Mouse (Mus musculus) left cerebral cortex, postnatal 14 days (tissue): ENCODE data around the gene Mark2. TPM values are rescaled to one million over a fixed set of nuclear protein-coding genes. Genes with fewer than 3 reads are reported as not detected.

ENCODE experiments used
- DNase-seq, 2 experiments: peaks; one replicate each; pipeline ENCODE4 v3.0.0; 2021 to 2022; ENCODE audit warnings: low spot score in 2 of 2, mixed read lengths in 1 of 2
- intact Hi-C: fragments of 180-260 bp; cut with DNase I; formaldehyde crosslinking; loops from one replicate; pipeline ENCODE4 v1.15.1; 2025
- total RNA-seq, 2 experiments: library from RNA; stranded (reverse); gene quantifications; 2 replicates each; pipeline ENCODE4 v1.2.3; 2021

Gene Mark2
- total RNA-seq, 2 experiments from 2014 or later = 136 to 140 TPM

GRCm38 (mm10) chr19:7302493-7302797 is 39.2 kb downstream of the Mark2 start:
- DNase-seq = no peak
- intact Hi-C loops = no loop called here

- intact Hi-C loops = no loop called here
- DNase-seq = peak in 1 of 2 experiments; percentile 55
Measured at GRCm38 (mm10) chr19:7301647-7302492, 39.8 kb downstream of the Mark2 start.

GRCm38 (mm10) chr19:7300078-7300477 is 41.6 kb downstream of the Mark2 start:
- intact Hi-C loops = no loop called here
- DNase-seq = no peak

- DNase-seq = peak; percentile 68 to 90
- intact Hi-C loops = no loop called here
Measured at GRCm38 (mm10) chr19:7299052-7299451, 42.6 kb downstream of the Mark2 start.

GRCm38 (mm10) chr19:7295959-7296358 is 45.7 kb downstream of the Mark2 start:
- DNase-seq = no peak
- intact Hi-C loops = no loop called here

- intact Hi-C loops = no loop called here
- no peak for DNase-seq
Measured at GRCm38 (mm10) chr19:7295071-7295658, 46.5 kb downstream of the Mark2 start.

- intact Hi-C loops = no loop called here
- DNase-seq = no peak
Measured at GRCm38 (mm10) chr19:7294098-7294876, 47.4 kb downstream of the Mark2 start.

- DNase-seq = no peak
Measured at GRCm38 (mm10) chr19:7291958-7292709, 49.5 kb downstream of the Mark2 start.

GRCm38 (mm10) chr19:7289767-7290166 is 51.9 kb downstream of the Mark2 start:
- DNase-seq = no peak
- intact Hi-C loops = no loop called here

More at GRCm38 (mm10) chr19:7291958-7292709, 49.5 kb downstream of the Mark2 start:
- intact Hi-C loops = no loop called here

GRCm38 (mm10) chr19:7288288-7288687 is 53.4 kb downstream of the Mark2 start:
- intact Hi-C loops = no loop called here
- no peak for DNase-seq

GRCm38 (mm10) chr19:7286563-7287315 is 54.9 kb downstream of the Mark2 start:
- DNase-seq = no peak
- intact Hi-C loops = no loop called here

- DNase-seq = peak; percentile 78 to 88
- intact Hi-C loops = no loop called here
Measured at GRCm38 (mm10) chr19:7280557-7281330, 60.9 kb downstream of the Mark2 start.

GRCm38 (mm10) chr19:7279114-7279513 is 62.5 kb downstream of the Mark2 start:
- DNase-seq = peak; percentile 54 to 72
- intact Hi-C loops = loop anchor here (2.0 kb wide), 1 partner anchor 62 kb away; the partner anchor contains the start of gene Mark2

- intact Hi-C loops = loop anchor here (2.0 kb wide), 1 partner anchor 62 kb away; the partner anchor contains the start of gene Mark2
- DNase-seq = no peak
Measured at GRCm38 (mm10) chr19:7278200-7278906, 63.3 kb downstream of the Mark2 start.

GRCm38 (mm10) chr19:7276796-7277195 is 64.9 kb downstream of the Mark2 start:
- no peak for DNase-seq
- intact Hi-C loops = no loop called here

GRCm38 (mm10) chr19:7276053-7276659 is 65.5 kb downstream of the Mark2 start:
- no peak for DNase-seq
- intact Hi-C loops = no loop called here
